Mouse (Mus musculus) hindbrain, postnatal 0 days (tissue): ENCODE results near the gene Plcb4. TPM values are rescaled to one million over a fixed set of nuclear protein-coding genes. Genes with fewer than 3 reads are reported as not detected.
A peak's percentile ranks its signal among the peaks of the same experiment; 100 is the strongest.
"Not testable (repeated sequence)": the region's sequence is repeated elsewhere in the genome, so short reads cannot be mapped to it uniquely, and the experiment has no call there.

ENCODE experiments used
- ATAC-seq: fragments of 200-750 bp; cut with Nextera tagmentation; 2 replicates; pipeline ENCODE4 v1.8.0; 2017; ENCODE audit warnings: mild to moderate bottlenecking, moderate TSS enrichment, moderate library complexity
- DNase-seq: peaks from one replicate; pipeline ENCODE4 v3.0.0-alpha.2; 2015; ENCODE audit warnings: low spot score
- H3K27ac ChIP-seq: fragments of 300-500 bp; sonication (generic); 2 replicates; pipeline ENCODE4 v1.5.1; 2014; ENCODE audit warnings: mild to moderate bottlenecking
- H3K27me3 ChIP-seq: fragments of 300-500 bp; sonication (generic); 2 replicates; pipeline ENCODE4 v1.6.1; 2014; ENCODE audit warnings: low read length, mixed read lengths; ENCODE audit not compliant: insufficient read depth
- H3K36me3 ChIP-seq: fragments of 300-500 bp; sonication (generic); 2 replicates; pipeline ENCODE4 v1.6.1; 2014; ENCODE audit warnings: low read length, mixed read lengths; ENCODE audit not compliant: insufficient read depth
- H3K4me1 ChIP-seq: fragments of 300-500 bp; sonication (generic); 2 replicates; pipeline ENCODE4 v1.6.1; 2014; ENCODE audit warnings: antibody characterized with exemption, low read length, mixed read lengths; ENCODE audit not compliant: insufficient read depth
- H3K4me2 ChIP-seq: fragments of 300-500 bp; sonication (generic); 2 replicates; pipeline ENCODE4 v1.6.1; 2014; ENCODE audit warnings: low read depth, mild to moderate bottlenecking, low read length, moderate library complexity, mixed read lengths
- H3K4me3 ChIP-seq: fragments of 300-500 bp; sonication (generic); 2 replicates; pipeline ENCODE4 v1.5.1; 2014; ENCODE audit warnings: low read length
- H3K9ac ChIP-seq: fragments of 300-500 bp; sonication (generic); replicated peaks from 2 replicates; pipeline ENCODE4 v1.6.1; 2014; ENCODE audit warnings: mild to moderate bottlenecking, low read length, moderate library complexity, mixed read lengths
- H3K9me3 ChIP-seq: fragments of 300-500 bp; sonication (generic); 2 replicates; pipeline ENCODE4 v1.6.1; 2016; ENCODE audit warnings: low read length, mixed read lengths
- CTCF ChIP-seq: IDR thresholded peaks from 2 replicates; pipeline ENCODE4 v1.5.1; 2016; ENCODE audit warnings: antibody characterized with exemption, control low read depth, low read depth
- WGBS: fragments of 180-500 bp; shearing (Covaris S2); extraction: QIAGEN DNeasy Blood & Tissue Kit; methylation state at CpG from one replicate; pipeline ENCODE4 v1.1.7; 2014; 5-methylcytosine and 5-hydroxymethylcytosine counted together
- polyA plus RNA-seq: library from polyadenylated mRNA; unstranded; fragments of >200 nt; fragmentation: Nextera tagmentation; extraction: Ambion mirVana; gene quantifications from 2 replicates; pipeline ENCODE4 v1.2.1, GENCODE M21; 2015
- total RNA-seq: library from RNA; depleted of rRNA; stranded (reverse); fragments of >200 nt; gene quantifications from 2 replicates; pipeline ENCODE4 v1.2.3, GENCODE M21; 2014

The Plcb4 gene
- total and polyA plus RNA-seq, 2 experiments from 2014 or later: 43.0 to 46.9 TPM

DNA sequence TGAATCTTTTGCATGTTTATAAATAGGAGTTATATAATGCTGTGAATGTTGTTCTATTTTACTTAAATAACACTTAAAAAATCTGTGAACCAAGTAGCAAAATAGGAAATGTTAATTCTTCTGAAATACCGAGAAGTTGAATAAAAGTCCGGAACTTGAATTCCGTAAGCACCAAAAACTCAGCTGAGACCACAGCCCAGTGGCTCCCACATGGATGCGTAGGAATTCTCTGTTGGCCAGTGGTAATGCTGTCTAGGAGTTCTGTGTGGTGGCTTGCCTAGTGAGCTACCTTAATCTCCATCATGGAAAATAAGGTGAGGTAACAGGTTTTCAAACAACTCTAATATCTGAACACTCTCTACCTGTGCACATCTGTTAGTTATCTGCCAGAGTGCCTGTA is 312.1 kb downstream of the Plcb4 start:
- no peak for TF ChIP-seq CTCF
- Histone ChIP-seq H3K27ac (no peak overlapping the region), H3K9me3 (no peaks in the 10 kb centered on the region), H3K4me3 (no peak overlapping the region), H3K4me1 (no peaks in the 10 kb centered on the region), H3K27me3 (no peaks in the 10 kb centered on the region), H3K9ac (no peak overlapping the region), H3K36me3 (peaks cover 16% of the 10 kb centered on the region; the same call in 1 of the 2 replicates), H3K4me2 (no peak overlapping the region)
- DNase-seq (no peak), ATAC-seq (no peak)
- 93% methylated on average over 4 of the region's 4 CpGs for WGBS

DNA sequence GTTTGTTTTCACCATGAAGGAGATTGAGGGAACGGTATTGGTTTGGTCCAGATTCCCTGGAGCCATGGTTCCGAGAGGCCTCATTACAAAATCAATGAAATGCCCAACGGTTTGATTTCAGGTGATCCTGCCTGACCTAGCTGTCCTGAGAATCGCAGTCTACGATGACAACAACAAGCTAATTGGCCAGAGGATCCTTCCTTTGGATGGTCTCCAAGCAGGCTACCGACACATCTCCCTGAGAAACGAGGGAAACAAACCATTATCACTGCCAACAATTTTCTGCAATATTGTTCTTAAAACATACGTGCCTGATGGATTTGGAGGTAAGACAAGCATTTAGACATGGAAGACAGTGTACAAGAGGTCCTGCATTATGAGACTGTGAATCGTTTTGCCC is 317.2 kb downstream of the Plcb4 start:
- no peaks in the 10 kb centered on the region for H3K27me3 ChIP-seq
- no peak for DNase-seq
- H3K9me3 ChIP-seq: no peaks in the 10 kb centered on the region
- peaks cover 20% of the 10 kb centered on the region; the same call in 1 of the 2 replicates for H3K36me3 ChIP-seq
- no peak overlapping the region for H3K9ac ChIP-seq
- no peak overlapping the region for H3K4me3 ChIP-seq
- no peak overlapping the region for H3K27ac ChIP-seq
- WGBS: 60% methylated on average over 9 of the region's 9 CpGs
- ATAC-seq: no peak
- no peaks in the 10 kb centered on the region for H3K4me1 ChIP-seq
- TF ChIP-seq CTCF: no peak
- no peak overlapping the region for H3K4me2 ChIP-seq

DNA sequence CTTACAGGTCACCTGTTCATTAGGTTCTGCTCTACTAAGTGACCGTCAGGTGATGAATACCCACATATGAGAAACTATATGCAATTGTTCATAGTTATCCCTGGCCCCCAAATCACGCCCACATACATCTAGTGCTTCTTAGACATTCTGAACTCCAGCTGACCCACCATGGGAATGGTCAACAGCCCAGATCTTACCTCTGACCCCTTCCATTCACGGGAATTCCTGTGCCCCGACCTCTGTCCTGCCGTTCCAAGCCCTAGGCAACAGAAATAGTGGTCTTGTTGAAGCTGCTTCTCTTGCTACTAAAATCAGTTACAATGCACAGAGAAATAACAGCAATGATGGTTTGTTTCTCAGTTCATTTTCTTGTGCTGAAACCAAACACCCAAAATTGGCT is 320.0 kb downstream of the Plcb4 start:
- ATAC-seq (no peak), DNase-seq (no peak)
- Histone ChIP-seq H3K4me2 (no peak overlapping the region), H3K36me3 (peaks cover 5% of the 10 kb centered on the region; the same call in 1 of the 2 replicates), H3K27ac (no peak overlapping the region), H3K4me1 (no peaks in the 10 kb centered on the region), H3K4me3 (no peak overlapping the region), H3K27me3 (no peaks in the 10 kb centered on the region), H3K9ac (no peak overlapping the region), H3K9me3 (no peaks in the 10 kb centered on the region)
- WGBS: 58% methylated on average over 5 of the region's 5 CpGs
- no peak for TF ChIP-seq CTCF

DNA sequence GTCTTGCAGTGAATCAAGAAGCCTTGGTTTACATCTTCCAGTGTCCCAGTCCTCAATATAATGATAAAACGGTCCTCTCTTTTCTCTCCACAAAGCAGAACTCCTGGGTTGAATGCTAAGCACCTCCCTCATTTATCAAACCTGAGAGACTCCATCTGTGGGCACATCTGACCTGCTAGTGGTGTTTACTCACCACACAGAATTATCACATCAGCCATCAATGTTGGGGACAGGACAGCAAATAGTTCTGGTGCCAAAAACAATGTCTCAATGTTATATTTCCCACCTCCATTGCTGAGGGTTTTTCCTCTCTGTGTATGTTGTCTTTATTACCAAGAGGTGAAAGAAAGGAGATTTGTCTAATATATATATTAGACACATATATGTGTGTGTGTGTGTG is 321.6 kb downstream of the Plcb4 start:
- H3K4me1 ChIP-seq: no peaks in the 10 kb centered on the region
- H3K27ac ChIP-seq: no peak overlapping the region
- ATAC-seq (no peak), DNase-seq (no peak)
- no peak for TF ChIP-seq CTCF
- H3K9ac ChIP-seq: no peak overlapping the region
- peaks cover 11% of the 10 kb centered on the region; the same call in 1 of the 2 replicates for H3K36me3 ChIP-seq
- H3K27me3 ChIP-seq: no peaks in the 10 kb centered on the region
- H3K9me3 ChIP-seq: no peaks in the 10 kb centered on the region
- H3K4me2 ChIP-seq: no peak overlapping the region
- WGBS: 54% methylated on average over 1 of the region's 1 CpGs
- no peak overlapping the region for H3K4me3 ChIP-seq

DNA sequence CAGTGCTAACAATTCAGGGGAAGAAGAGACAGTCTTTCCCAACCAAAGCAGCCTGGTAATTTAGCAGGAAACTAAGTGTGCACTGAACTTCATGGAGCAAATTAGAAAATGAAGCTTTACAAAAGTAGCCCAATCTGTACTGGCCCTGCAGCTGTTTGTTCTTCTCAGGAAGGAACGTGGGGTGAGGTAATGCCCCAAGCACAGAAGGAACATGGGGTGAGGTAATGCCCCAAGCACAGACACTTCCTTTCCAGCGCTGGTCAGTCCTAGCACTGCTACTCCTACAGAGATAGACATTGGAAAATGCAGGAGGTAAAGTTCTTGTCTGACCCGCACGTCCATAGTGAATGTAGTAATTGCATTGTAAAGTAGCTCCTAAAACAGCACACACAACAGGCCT is 325.2 kb downstream of the Plcb4 start:
- ATAC-seq: no peak
- Histone ChIP-seq H3K27ac (no peak overlapping the region), H3K9me3 (no peaks in the 10 kb centered on the region), H3K9ac (no peak overlapping the region), H3K27me3 (no peaks in the 10 kb centered on the region), H3K4me1 (no peaks in the 10 kb centered on the region), H3K4me3 (no peak overlapping the region), H3K36me3 (peaks cover 6% of the 10 kb centered on the region; the same call in 1 of the 2 replicates), H3K4me2 (no peak overlapping the region)
- DNase-seq: no peak
- no peak for TF ChIP-seq CTCF
- 92% methylated on average over 4 of the region's 4 CpGs for WGBS

DNA sequence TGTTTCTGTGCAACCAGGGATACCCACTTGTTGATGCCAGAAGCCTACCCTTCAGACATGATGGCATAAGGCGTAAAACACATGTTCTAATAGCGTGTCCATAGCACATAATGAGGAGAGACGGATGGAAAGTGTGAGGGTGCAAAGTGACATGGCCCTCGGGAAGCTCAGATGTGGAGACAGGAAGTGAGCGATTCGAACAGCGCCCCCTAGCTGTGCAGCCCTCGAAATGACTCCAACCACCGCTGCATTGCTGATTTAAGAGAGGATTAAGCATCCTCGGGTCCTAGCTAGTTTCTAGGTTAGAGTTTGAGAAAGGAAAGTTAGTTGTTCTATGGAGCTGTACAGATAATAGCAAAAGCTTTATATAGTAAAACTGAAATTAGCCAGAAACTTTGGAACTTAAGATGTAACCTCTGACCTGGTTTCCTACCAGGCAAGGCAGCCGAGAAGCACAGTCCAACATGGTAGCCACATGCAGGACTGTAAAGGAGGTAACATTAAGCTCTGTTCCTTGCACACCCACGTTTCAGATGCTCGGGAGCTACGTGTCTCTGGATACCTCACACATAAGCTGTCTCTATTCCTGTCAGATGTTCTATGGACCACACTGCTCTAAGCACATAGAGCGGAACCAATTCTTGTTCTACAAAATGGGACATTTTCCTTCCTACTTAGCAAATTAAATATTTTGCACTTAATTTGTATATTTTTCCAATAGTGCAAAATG is 326.9 kb downstream of the Plcb4 start:
- ATAC-seq (no peak), DNase-seq (no peak)
- no peaks in the 10 kb centered on the region for H3K27me3 ChIP-seq
- peak; percentile 34; the same call in 1 of the 2 replicates for TF ChIP-seq CTCF
- H3K4me3 ChIP-seq: no peak overlapping the region
- no peak overlapping the region for H3K4me2 ChIP-seq
- H3K9me3 ChIP-seq: no peaks in the 10 kb centered on the region
- no peak overlapping the region for H3K9ac ChIP-seq
- 86% methylated on average over 15 of the region's 15 CpGs for WGBS
- H3K27ac ChIP-seq: no peak overlapping the region
- peaks cover 6% of the 10 kb centered on the region; the same call in 1 of the 2 replicates for H3K36me3 ChIP-seq
- no peaks in the 10 kb centered on the region for H3K4me1 ChIP-seq

DNA sequence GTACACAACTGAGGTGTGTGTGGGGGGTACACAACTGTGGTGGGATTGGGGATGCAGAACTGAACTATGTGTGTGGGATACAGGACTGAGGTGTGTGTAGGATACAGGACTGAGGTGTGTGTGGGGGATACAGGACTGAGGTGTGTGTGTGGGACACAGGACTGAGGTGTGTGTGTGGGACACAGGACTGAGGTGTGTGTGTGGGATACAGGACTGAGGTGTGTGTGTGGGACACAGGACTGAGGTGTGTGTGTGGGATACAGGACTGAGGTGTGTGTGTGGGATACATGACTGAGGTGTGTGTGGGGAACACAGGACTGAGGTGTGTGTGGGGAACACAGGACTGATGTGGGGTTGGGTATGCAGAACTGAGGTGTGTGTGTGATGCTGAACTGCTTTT is 329.7 kb downstream of the Plcb4 start:
- not testable (repeated sequence) for H3K4me1 ChIP-seq, H3K27ac ChIP-seq, H3K9ac ChIP-seq, H3K9me3 ChIP-seq, H3K4me3 ChIP-seq, ATAC-seq, H3K36me3 ChIP-seq, DNase-seq, H3K4me2 ChIP-seq, H3K27me3 ChIP-seq

DNA sequence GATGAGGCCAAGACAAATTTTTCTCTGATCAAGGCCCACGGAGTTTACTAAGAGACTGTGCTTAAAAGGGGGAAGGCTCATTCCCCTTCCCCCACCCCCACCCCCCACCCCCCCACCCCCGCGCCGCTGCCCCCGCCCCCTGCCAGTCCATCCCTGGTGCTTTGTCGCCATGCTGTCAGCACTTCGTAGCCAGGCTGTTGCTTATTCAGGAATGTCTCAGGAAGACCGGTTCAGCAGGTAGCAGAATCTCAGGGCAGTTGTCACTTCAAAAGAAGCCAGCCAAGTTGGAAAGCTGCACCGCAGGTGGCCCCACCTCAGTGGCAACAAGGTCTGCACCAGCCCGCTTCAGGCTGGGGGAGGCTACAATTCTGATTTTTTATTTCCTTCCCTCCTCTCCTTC is 331.9 kb downstream of the Plcb4 start:
- H3K36me3 ChIP-seq, H3K27ac ChIP-seq, ATAC-seq, H3K4me3 ChIP-seq, DNase-seq, H3K4me2 ChIP-seq, H3K27me3 ChIP-seq, H3K9me3 ChIP-seq, H3K9ac ChIP-seq, H3K4me1 ChIP-seq: not testable (repeated sequence)
- WGBS: 64% methylated on average over 10 of the region's 10 CpGs
